Mouse (Mus musculus) forebrain, embryonic 16.5 days (tissue): ENCODE results near the gene Epc2. TPM values are rescaled to one million over a fixed set of nuclear protein-coding genes. Genes with fewer than 3 reads are reported as not detected.
"Not testable (repeated sequence)": the region's sequence is repeated elsewhere in the genome, so short reads cannot be mapped to it uniquely, and the experiment has no call there.

Source experiments
- ATAC-seq: fragments of 200-750 bp; cut with Nextera tagmentation; 2 replicates; pipeline ENCODE4 v1.8.0; 2017; ENCODE audit warnings: mild to moderate bottlenecking, moderate library complexity
- H3K27ac ChIP-seq: fragments of 300-500 bp; sonication (generic); 2 replicates; pipeline ENCODE4 v1.5.1; 2014; ENCODE audit warnings: low read length, control low read depth
- H3K27me3 ChIP-seq: fragments of 300-500 bp; sonication (generic); replicated peaks from 2 replicates; pipeline ENCODE4 v1.6.1; 2014; ENCODE audit warnings: low read length; ENCODE audit not compliant: control insufficient read depth, insufficient read depth
- H3K36me3 ChIP-seq: fragments of 300-500 bp; sonication (generic); 2 replicates; pipeline ENCODE4 v1.6.1; 2014; ENCODE audit not compliant: control insufficient read depth, insufficient read depth
- H3K4me1 ChIP-seq: fragments of 300-500 bp; sonication (generic); replicated peaks from 2 replicates; pipeline ENCODE4 v1.6.1; 2014; ENCODE audit warnings: low read length; ENCODE audit not compliant: control insufficient read depth, insufficient read depth
- H3K4me2 ChIP-seq: fragments of 300-500 bp; sonication (generic); 2 replicates; pipeline ENCODE4 v1.6.1; 2014; ENCODE audit warnings: mild to moderate bottlenecking, low read length, control low read depth
- H3K4me3 ChIP-seq: fragments of 300-500 bp; sonication (generic); replicated peaks from 2 replicates; pipeline ENCODE4 v1.5.1; 2014; ENCODE audit warnings: mild to moderate bottlenecking, low read length, control low read depth
- H3K9ac ChIP-seq: fragments of 300-500 bp; sonication (generic); replicated peaks from 2 replicates; pipeline ENCODE4 v1.6.1; 2014; ENCODE audit warnings: low read depth, low read length, control low read depth
- H3K9me3 ChIP-seq: fragments of 300-500 bp; sonication (generic); 2 replicates; pipeline ENCODE4 v1.6.1; 2016; ENCODE audit warnings: low read length; ENCODE audit not compliant: control insufficient read depth
- whole genome bisulfite sequencing: fragments of 180-500 bp; shearing (Covaris S2); extraction: QIAGEN DNeasy Blood & Tissue Kit; methylation state at CpG from one replicate; pipeline ENCODE4 v1.1.7; 2014; 5-methylcytosine and 5-hydroxymethylcytosine counted together
- polyA plus RNA-seq: library from polyadenylated mRNA; unstranded; fragments of >200 nt; fragmentation: Nextera tagmentation; extraction: Ambion mirVana; gene quantifications from 2 replicates; pipeline ENCODE4 v1.2.1, GENCODE M21; 2015

The Epc2 gene
- polyA plus RNA-seq, 1 experiment from 2014 or later: 13.7 TPM

DNA sequence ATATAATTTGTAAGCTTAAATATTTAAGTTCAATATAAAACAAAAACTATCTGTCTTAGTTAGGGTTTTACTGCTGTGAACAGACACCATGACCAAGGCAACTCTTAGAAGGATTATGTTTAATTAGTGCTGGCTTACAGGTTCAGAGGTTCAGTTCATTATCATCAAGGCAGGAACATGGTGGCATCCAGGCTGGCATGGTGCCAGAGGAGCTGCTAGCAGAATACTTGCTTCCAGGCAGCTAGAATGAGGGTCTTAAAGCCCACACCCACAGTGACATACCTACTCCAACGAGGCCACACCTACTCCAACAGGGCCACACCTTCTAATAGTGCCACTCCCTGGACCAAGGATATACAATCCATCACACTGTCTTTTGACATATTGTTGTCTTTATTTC, 53.9 kb downstream of the Epc2 start:
- not testable (repeated sequence) for H3K9me3 ChIP-seq, H3K4me2 ChIP-seq, H3K36me3 ChIP-seq, H3K9ac ChIP-seq, H3K4me3 ChIP-seq, H3K27ac ChIP-seq, H3K27me3 ChIP-seq, ATAC-seq, H3K4me1 ChIP-seq
- 86% methylated on average over 1 of the region's 1 CpGs for WGBS

DNA sequence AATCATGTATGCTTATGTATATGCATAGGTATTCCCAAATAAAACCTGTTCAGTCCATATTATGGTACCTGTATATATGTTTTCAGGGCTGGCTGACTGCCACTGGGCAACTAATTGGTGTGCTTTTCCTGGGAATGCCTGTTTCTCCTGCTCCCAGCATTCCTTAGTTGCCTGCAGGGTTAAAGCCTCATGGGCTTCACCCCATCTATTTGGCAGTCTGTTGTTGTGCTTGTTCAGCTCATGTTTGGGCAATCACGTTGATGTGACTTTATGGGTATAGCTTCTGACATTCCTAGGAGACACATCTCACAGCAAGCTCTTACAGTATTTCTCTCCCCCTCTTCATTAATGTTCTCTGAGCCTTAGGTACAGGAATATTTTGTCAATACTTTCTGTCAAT, 59.5 kb downstream of the Epc2 start:
- no peaks in the 10 kb centered on the region for H3K9me3 ChIP-seq
- peaks cover 6% of the 10 kb centered on the region for H3K4me1 ChIP-seq
- H3K4me3 ChIP-seq: no peak overlapping the region
- H3K4me2 ChIP-seq: no peak overlapping the region
- no peaks in the 10 kb centered on the region for H3K27me3 ChIP-seq
- ATAC-seq: no peak
- no peak overlapping the region for H3K27ac ChIP-seq
- WGBS: 11% methylated on average over 1 of the region's 1 CpGs
- H3K9ac ChIP-seq: no peak overlapping the region
- H3K36me3 ChIP-seq: no peaks in the 10 kb centered on the region

DNA sequence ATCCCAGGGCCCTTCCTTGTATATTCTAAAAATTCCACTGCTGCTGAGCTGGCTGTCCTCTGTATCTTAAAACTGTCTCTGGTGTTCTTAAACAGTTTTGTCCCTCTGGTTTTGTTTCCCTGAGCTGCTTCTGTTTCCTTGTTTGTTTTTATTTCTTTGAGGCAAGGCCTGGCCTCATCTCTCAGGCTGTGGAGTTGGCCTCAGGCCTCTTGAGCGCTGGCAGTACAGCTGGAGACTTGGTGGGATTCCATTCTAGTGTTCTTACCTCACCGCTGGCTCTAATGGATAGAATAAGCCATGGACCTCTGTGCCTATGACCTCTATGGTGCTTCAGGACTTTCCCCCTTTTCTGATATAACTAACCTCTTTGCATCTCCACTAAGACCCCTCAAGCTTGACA, 64.7 kb downstream of the Epc2 start:
- Histone ChIP-seq H3K27ac (no peak overlapping the region), H3K4me2 (no peak overlapping the region), H3K36me3 (no peaks in the 10 kb centered on the region), H3K9ac (no peak overlapping the region), H3K9me3 (no peaks in the 10 kb centered on the region), H3K4me3 (no peak overlapping the region), H3K4me1 (peaks cover 9% of the 10 kb centered on the region), H3K27me3 (no peaks in the 10 kb centered on the region)
- no peak for ATAC-seq
- WGBS: 81% methylated on average over 2 of the region's 2 CpGs

DNA sequence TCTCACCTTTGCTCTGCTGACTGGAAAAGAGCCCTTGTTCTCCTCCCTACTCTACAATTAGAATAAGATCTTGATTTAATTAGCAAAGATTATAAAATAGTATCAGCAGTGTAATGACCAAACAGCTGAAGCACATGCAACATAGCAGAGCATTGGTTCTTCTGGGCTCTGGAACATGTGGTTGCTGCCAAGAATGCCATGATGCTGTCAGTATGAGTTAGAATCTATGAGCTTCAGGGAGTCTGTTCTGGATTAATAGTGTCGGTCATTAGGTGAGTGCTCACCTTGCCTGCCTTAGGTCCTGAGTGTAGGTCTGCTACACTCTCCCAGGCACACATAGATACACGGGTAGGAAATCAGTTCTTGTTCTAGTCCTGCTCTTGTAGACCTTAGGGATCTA, 69.1 kb downstream of the Epc2 start:
- Histone ChIP-seq H3K4me1 (peaks cover 7% of the 10 kb centered on the region), H3K27ac (no peak overlapping the region)

DNA sequence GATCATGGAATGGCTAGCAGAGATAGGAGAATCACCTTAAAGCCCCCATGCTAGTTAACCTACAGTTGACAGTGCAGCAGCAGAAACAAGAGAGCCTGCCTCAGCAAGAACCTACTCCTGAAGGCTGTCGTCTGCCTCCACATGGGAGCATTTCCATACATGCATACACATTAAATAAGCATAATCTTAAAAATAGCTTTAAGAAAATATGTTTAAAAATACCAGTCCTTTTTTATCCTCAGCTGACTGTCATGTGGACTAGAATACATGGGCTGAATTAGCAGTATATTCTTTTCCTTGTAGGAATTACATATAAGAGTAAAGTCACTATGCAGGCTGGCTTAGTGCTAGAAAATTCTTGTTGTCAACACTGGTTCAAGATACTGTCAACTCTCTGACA, 69.7 kb downstream of the Epc2 start:
- H3K4me3 ChIP-seq: no peak overlapping the region
- no peak overlapping the region for H3K27ac ChIP-seq
- H3K27me3 ChIP-seq: no peaks in the 10 kb centered on the region
- no peaks in the 10 kb centered on the region for H3K9me3 ChIP-seq
- no peak overlapping the region for H3K9ac ChIP-seq
- H3K4me2 ChIP-seq: no peak overlapping the region
- H3K4me1 ChIP-seq: peaks cover 7% of the 10 kb centered on the region
- no peaks in the 10 kb centered on the region for H3K36me3 ChIP-seq
- WGBS: 48% methylated on average over 1 of the region's 1 CpGs
- ATAC-seq: peak; percentile 47; the same call in 1 of the 2 replicates

More for the DNA sequence above, 69.1 kb downstream of the Epc2 start:
- no peak for ATAC-seq
- H3K9me3 ChIP-seq: no peaks in the 10 kb centered on the region
- no peak overlapping the region for H3K9ac ChIP-seq
- no peaks in the 10 kb centered on the region for H3K27me3 ChIP-seq
- no peaks in the 10 kb centered on the region for H3K36me3 ChIP-seq
- H3K4me2 ChIP-seq: no peak overlapping the region
- H3K4me3 ChIP-seq: no peak overlapping the region
- 92% methylated on average over 2 of the region's 2 CpGs for WGBS

DNA sequence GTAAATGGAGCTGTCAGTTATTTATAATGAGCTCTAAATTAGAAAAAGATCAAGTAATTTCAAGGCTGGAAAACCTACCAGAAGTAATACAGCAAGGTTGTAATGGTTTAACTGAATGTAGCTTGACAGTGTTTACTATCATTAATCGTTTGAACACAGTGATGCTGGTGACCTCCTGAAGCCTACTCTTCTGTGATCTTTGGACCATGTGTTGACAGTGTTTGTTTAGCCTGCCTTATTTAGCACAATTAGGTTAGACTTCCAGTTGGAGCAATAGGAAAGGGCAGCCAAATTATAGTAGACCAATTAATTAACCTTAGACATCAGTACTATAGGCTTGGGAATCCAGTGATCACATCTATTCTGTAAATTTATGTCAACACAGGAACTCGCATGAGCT, 70.3 kb downstream of the Epc2 start:
- Histone ChIP-seq H3K9me3 (no peaks in the 10 kb centered on the region), H3K9ac (no peak overlapping the region), H3K4me3 (no peak overlapping the region), H3K4me1 (peaks cover 7% of the 10 kb centered on the region), H3K27ac (no peak overlapping the region), H3K4me2 (no peak overlapping the region), H3K36me3 (no peaks in the 10 kb centered on the region), H3K27me3 (no peaks in the 10 kb centered on the region)
- peak; percentile 6; the same call in 1 of the 2 replicates for ATAC-seq
- 43% methylated on average over 2 of the region's 2 CpGs for WGBS

DNA sequence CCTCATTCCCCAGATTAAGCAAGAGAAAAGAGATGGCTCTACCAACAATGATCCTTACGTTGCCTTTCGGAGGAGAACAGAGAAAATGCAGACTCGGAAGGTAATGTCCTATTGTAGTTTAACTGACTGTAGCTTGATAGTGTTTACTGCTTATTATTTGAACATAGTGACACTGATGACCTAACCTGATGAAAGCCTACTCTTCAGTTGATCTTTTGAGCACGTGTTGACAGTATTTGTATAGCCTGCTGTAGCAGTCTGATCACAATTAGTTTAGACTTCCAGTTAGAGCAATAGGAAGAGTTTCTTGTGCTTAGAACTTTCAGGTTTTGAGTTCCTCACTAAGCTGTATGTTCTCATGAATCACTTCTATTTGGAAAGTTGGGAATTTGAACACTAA, 71.3 kb downstream of the Epc2 start:
- no peak overlapping the region for H3K4me3 ChIP-seq
- no peaks in the 10 kb centered on the region for H3K9me3 ChIP-seq
- no peaks in the 10 kb centered on the region for H3K27me3 ChIP-seq
- no peak for ATAC-seq
- no peak overlapping the region for H3K27ac ChIP-seq
- no peaks in the 10 kb centered on the region for H3K36me3 ChIP-seq
- 68% methylated on average over 4 of the region's 4 CpGs for WGBS
- no peak overlapping the region for H3K4me2 ChIP-seq
- H3K9ac ChIP-seq: no peak overlapping the region
- H3K4me1 ChIP-seq: peaks cover 7% of the 10 kb centered on the region

DNA sequence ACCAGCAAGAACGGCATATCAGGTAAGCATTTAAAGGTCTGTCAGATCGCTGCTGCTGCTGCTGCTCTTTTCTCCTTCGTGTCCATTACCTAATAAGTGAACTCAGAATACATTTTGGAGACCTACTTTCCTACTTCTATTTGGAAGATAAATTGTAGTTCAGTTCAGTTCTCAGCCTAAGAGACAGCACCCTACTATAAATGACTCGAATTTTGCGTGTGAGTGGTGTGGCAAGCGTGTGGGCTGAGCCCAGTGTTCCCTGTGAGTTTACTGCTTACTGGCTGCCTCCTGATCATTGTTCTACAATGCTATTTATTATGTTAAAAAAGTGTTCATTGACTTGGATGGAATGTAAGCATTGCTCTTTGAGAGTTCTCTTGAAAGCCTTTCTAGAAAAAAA, 85.9 kb downstream of the Epc2 start:
- Histone ChIP-seq H3K36me3 (peaks cover 6% of the 10 kb centered on the region), H3K4me2 (no peak overlapping the region), H3K9me3 (no peaks in the 10 kb centered on the region), H3K27me3 (no peaks in the 10 kb centered on the region), H3K4me3 (no peak overlapping the region), H3K27ac (no peak overlapping the region), H3K9ac (no peak overlapping the region), H3K4me1 (no peaks in the 10 kb centered on the region)
- WGBS: 89% methylated on average over 6 of the region's 6 CpGs
- ATAC-seq: no peak

DNA sequence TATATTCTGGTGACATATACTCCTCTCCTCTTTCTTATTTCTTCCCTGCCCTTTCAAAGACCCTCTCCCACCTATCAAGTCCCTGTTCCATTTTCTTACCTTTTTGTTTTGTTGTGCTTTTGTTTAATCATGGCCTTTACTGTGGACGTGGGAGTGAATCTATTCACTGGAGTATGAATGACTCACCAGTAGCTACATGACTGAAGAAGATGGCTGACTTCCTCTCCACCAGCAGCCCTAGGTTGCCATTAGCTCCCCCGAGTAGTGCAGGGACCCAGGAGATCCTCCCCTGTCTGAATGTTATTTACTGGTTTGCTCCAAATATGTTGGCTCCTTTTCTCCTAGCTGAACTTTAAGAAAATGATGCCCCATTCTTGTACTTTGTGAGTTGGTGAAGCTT, 86.8 kb downstream of the Epc2 start:
- H3K27me3 ChIP-seq: no peaks in the 10 kb centered on the region
- ATAC-seq: no peak
- H3K27ac ChIP-seq: no peak overlapping the region
- no peak overlapping the region for H3K4me3 ChIP-seq
- WGBS: 51% methylated on average over 2 of the region's 2 CpGs
- H3K4me2 ChIP-seq: no peak overlapping the region
- H3K36me3 ChIP-seq: peaks cover 6% of the 10 kb centered on the region
- H3K9me3 ChIP-seq: no peaks in the 10 kb centered on the region
- H3K9ac ChIP-seq: no peak overlapping the region
- no peaks in the 10 kb centered on the region for H3K4me1 ChIP-seq

DNA sequence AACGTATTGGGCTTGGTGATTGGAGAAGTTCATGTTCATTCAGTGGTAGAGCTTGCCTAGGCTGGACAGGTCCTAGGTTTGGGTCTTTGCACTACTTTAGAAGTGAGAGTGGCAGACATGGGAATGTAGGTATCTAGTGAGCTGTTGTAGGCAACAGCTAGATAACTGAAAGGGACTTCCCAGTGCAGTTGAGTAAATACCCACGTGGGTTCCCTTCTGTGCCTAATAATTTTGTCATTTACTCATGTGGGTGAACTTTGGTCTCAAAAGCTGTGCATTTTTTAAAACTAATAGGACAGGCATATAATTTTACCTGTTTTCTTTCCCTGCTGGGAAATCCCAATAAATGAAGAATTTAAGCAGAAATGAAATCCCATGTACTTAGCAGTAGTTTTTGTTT, 88.5 kb downstream of the Epc2 start:
- H3K4me1 ChIP-seq: no peaks in the 10 kb centered on the region
- H3K4me3 ChIP-seq: no peak overlapping the region
- H3K9ac ChIP-seq: no peak overlapping the region
- peaks cover 6% of the 10 kb centered on the region for H3K36me3 ChIP-seq
- H3K4me2 ChIP-seq: no peak overlapping the region
- no peaks in the 10 kb centered on the region for H3K9me3 ChIP-seq
- no peak overlapping the region for H3K27ac ChIP-seq
- no peaks in the 10 kb centered on the region for H3K27me3 ChIP-seq
- ATAC-seq: no peak
- WGBS: 88% methylated on average over 2 of the region's 2 CpGs
